Mouse (Mus musculus) gastrocnemius, adult 8-10 months (tissue): ENCODE measurements at regions not wholly inside any gene's neighbourhood (a gene's known extent, or its start where the extent isn't known, plus 50 kb on each side); places are given as distances from the start of the nearest gene placed in this dataset.
"Not testable (repeated sequence)": the region's sequence is repeated elsewhere in the genome, so short reads cannot be mapped to it uniquely, and the experiment has no call there.

ENCODE experiments used
- DNase-seq, 2 experiments: peaks; one replicate each; pipeline ENCODE4 v3.0.0; 2022; ENCODE audit warnings: low spot score in 2 of 2

GRCm38 (mm10) chr11:22573166-22573565 lies 61.3 kb downstream of the Tmem17 start:
- no peak for DNase-seq

- no peak for DNase-seq
Measured at GRCm38 (mm10) chr11:22573802-22574201, 61.9 kb downstream of the Tmem17 start.

GRCm38 (mm10) chr11:22574506-22574905 lies 62.6 kb downstream of the Tmem17 start:
- no peak for DNase-seq

- no peak for DNase-seq
Measured at GRCm38 (mm10) chr11:22584100-22584487, 72.2 kb downstream of the Tmem17 start.

GRCm38 (mm10) chr11:22584488-22585158 lies 72.7 kb downstream of the Tmem17 start:
- DNase-seq, result no peak

- DNase-seq, result no peak
Measured at GRCm38 (mm10) chr11:22587691-22588241, 75.9 kb downstream of the Tmem17 start.

GRCm38 (mm10) chr11:22588546-22588945 lies 76.7 kb downstream of the Tmem17 start:
- DNase-seq, result no peak

GRCm38 (mm10) chr11:22589901-22590300 lies 78.0 kb downstream of the Tmem17 start:
- DNase-seq, result no peak

GRCm38 (mm10) chr11:22591050-22591449 lies 79.2 kb downstream of the Tmem17 start:
- not testable (repeated sequence) for DNase-seq

- DNase-seq, result no peak
Measured at GRCm38 (mm10) chr11:22592706-22593105, 80.8 kb downstream of the Tmem17 start.

GRCm38 (mm10) chr11:22596076-22596804 lies 84.4 kb downstream of the Tmem17 start:
- DNase-seq, result no peak

- no peak for DNase-seq
Measured at GRCm38 (mm10) chr11:22596805-22597149, 84.9 kb downstream of the Tmem17 start.

- no peak for DNase-seq
Measured at GRCm38 (mm10) chr11:22600370-22600769, 88.5 kb downstream of the Tmem17 start.

GRCm38 (mm10) chr11:22601977-22602376 lies 90.1 kb downstream of the Tmem17 start:
- no peak for DNase-seq

- DNase-seq, result no peak
Measured at GRCm38 (mm10) chr11:22602610-22603009, 90.7 kb downstream of the Tmem17 start.

- no peak for DNase-seq
Measured at GRCm38 (mm10) chr11:22603397-22603796, 91.5 kb downstream of the Tmem17 start.

GRCm38 (mm10) chr11:22606380-22606779 lies 94.5 kb downstream of the Tmem17 start:
- no peak for DNase-seq

GRCm38 (mm10) chr11:22607645-22608044 lies 95.8 kb downstream of the Tmem17 start:
- DNase-seq, result no peak

- no peak for DNase-seq
Measured at GRCm38 (mm10) chr11:22608945-22609344, 97.1 kb downstream of the Tmem17 start.

GRCm38 (mm10) chr11:22610433-22611101 lies 98.7 kb downstream of the Tmem17 start:
- DNase-seq, result no peak

GRCm38 (mm10) chr11:22611102-22611869 lies 99.4 kb downstream of the Tmem17 start:
- DNase-seq, result no peak
